Comparison of ENCODE assay signal across 10 mouse cellular contexts in genomic region chr4:127989347-127989995, GRCm38 (mm10). TPM values are rescaled to one million over a fixed set of nuclear protein-coding genes. Genes with fewer than 3 reads are reported as not detected.
DNase-seq lines count a peak whose midpoint lies in the region; ATAC-seq and TF ChIP-seq lines count a peak whose summit lies in the region.
"Had no signal": no experiment of that assay in that cellular context is flagged by ENCODE, and none has a peak within 500 bp of the region (broad histone marks: within the 10 kb centered on the region; RNA-seq: fewer than 3 reads in every experiment).

No protein-coding gene starts in this region.

- peak; percentile 85 for DNase-seq in midbrain, embryonic 14.5 days
- DNase-seq in thymus, adult 18-20 months: no peak
- no peak for DNase-seq in ovary, adult 18-20 months (ENCODE audit: low spot score)
- DNase-seq in Muller cell, postnatal 12 days (ENCODE audit: inconsistent ontology term): no peak

- H3K27me3 ChIP-seq in hindbrain, embryonic 13.5 days: peaks cover 21% of the 10 kb centered on the region
- H3K27me3 ChIP-seq in midbrain, embryonic 14.5 days (ENCODE audit: control insufficient read depth, insufficient read depth, low read length): no peaks in the 10 kb centered on the region; the same call in 1 of the 2 replicates

- peak overlapping the region; percentile 87 for H3K9ac ChIP-seq in hindbrain, embryonic 13.5 days
- peak overlapping the region; percentile 87; the same call in 1 of the 2 replicates for H3K9ac ChIP-seq in midbrain, embryonic 14.5 days (replicated peaks; ENCODE audit: low read length)

- peak; percentile 57 for TF ChIP-seq CTCF in cortical plate, adult 2 months (IDR thresholded peaks at IDR 0.05; ENCODE audit: extremely low read depth, insufficient read depth, low read length)

- TF ChIP-seq POLR2A in cortical plate, adult 2 months (IDR thresholded peaks at IDR 0.05; ENCODE audit: extremely low read depth, insufficient read depth, low read length): no peak

- ATAC-seq in cerebellum, adult (ENCODE audit: insufficient number of reproducible peaks, low FRiP score, low TSS enrichment): peak; percentile 42; the same call in 1 of the 2 replicates
- 0 out of 2 replicates have a peak, but pooled peaks have one; percentile 12 for ATAC-seq in hindbrain, embryonic 13.5 days (ENCODE audit: low FRiP score)
- 0 out of 2 replicates have a peak, but pooled peaks have one; percentile 24 for ATAC-seq in midbrain, embryonic 14.5 days (ENCODE audit: low FRiP score, low TSS enrichment)
- no peak for ATAC-seq in erythroid progenitor cell, adult 5-6 weeks (replicated peaks; ENCODE audit: low FRiP score, poor library complexity, severe bottlenecking)

- 7% methylated on average over 18 of the region's 18 CpGs for WGBS in hindbrain, embryonic 13.5 days
- WGBS in midbrain, embryonic 14.5 days: 8% methylated on average over 18 of the region's 18 CpGs

- H3K4me2 ChIP-seq in hindbrain, embryonic 13.5 days: peak overlapping the region; percentile 83
- H3K4me2 ChIP-seq in midbrain, embryonic 14.5 days (ENCODE audit: low read length): peak overlapping the region; percentile 75

- peaks cover 2% of the 10 kb centered on the region for H3K4me1 ChIP-seq in cortical plate, adult 2 months (ENCODE audit: control insufficient read depth, insufficient read depth, low read length)
- H3K4me1 ChIP-seq in hindbrain, embryonic 13.5 days (replicated peaks): peaks cover 55% of the 10 kb centered on the region
- H3K4me1 ChIP-seq in midbrain, embryonic 14.5 days (ENCODE audit: control insufficient read depth, insufficient read depth, low read length): peaks cover 33% of the 10 kb centered on the region

- H3K27ac ChIP-seq in cortical plate, adult 2 months (ENCODE audit: insufficient read depth, low read length): no peak overlapping the region
- no peak overlapping the region for H3K27ac ChIP-seq in hindbrain, embryonic 13.5 days
- H3K27ac ChIP-seq in midbrain, embryonic 14.5 days (replicated peaks; ENCODE audit: low read depth, low read length): no peak overlapping the region
- H3K27ac ChIP-seq: macrophage had no signal

- no peaks in the 10 kb centered on the region for H3K36me3 ChIP-seq in hindbrain, embryonic 13.5 days
- H3K36me3 ChIP-seq in midbrain, embryonic 14.5 days (ENCODE audit: control insufficient read depth, insufficient read depth, low read length): no peaks in the 10 kb centered on the region

- no peaks in the 10 kb centered on the region for H3K9me3 ChIP-seq in hindbrain, embryonic 13.5 days
- no peaks in the 10 kb centered on the region for H3K9me3 ChIP-seq in midbrain, embryonic 14.5 days (ENCODE audit: control insufficient read depth, low read length)

- peak overlapping the region; percentile 97 for H3K4me3 ChIP-seq in cortical plate, adult 2 months (ENCODE audit: insufficient read depth, low read length)
- H3K4me3 ChIP-seq in hindbrain, embryonic 13.5 days: peak overlapping the region; percentile 74
- H3K4me3 ChIP-seq in midbrain, embryonic 14.5 days (replicated peaks; ENCODE audit: low read depth, low read length): peak overlapping the region; percentile 67

RNA-seq across cellular contexts. Expression of gene Csmd2, which starts 1.8 kb away (rescaled TPM):
- 29.3 and 37.1 TPM in 2 replicates for polyA plus RNA-seq in cortical plate, adult 2 months (2012; rRNA removed)
- 8.6 TPM in 2 replicates for polyA plus RNA-seq in hindbrain, embryonic 13.5 days (2015; fragmentation: Nextera tagmentation; extraction: Ambion mirVana)
- polyA plus RNA-seq in midbrain, embryonic 14.5 days (2014; fragmentation: Nextera tagmentation; extraction: Ambion mirVana): 9.8 and 13.5 TPM in 2 replicates
- total RNA-seq in erythroid progenitor cell, adult 5-6 weeks (2015; ENCODE audit: low replicate concordance): not detected in 2 replicates
- not detected in 2 replicates for total RNA-seq in erythroid progenitor cell, adult 5-6 weeks (2017; ENCODE audit: low replicate concordance)
- polyA plus RNA-seq: macrophage had no signal

RNA-seq across cellular contexts. Expression of gene CK137956, which starts 18.7 kb away (rescaled TPM):
- polyA plus RNA-seq in cortical plate, adult 2 months (2012; rRNA removed): 1.7 and 1.9 TPM in 2 replicates
- polyA plus RNA-seq in hindbrain, embryonic 13.5 days (2015; fragmentation: Nextera tagmentation; extraction: Ambion mirVana): 0.69 and 0.88 TPM in 2 replicates
- polyA plus RNA-seq in midbrain, embryonic 14.5 days (2014; fragmentation: Nextera tagmentation; extraction: Ambion mirVana): 1.00 and 1.1 TPM in 2 replicates
- not detected in 2 replicates for total RNA-seq in erythroid progenitor cell, adult 5-6 weeks (2015; ENCODE audit: low replicate concordance)
- total RNA-seq in erythroid progenitor cell, adult 5-6 weeks (2017; ENCODE audit: low replicate concordance): not detected in 2 replicates
- polyA plus RNA-seq: heart, embryonic 16.5 days; macrophage had no signal
